Mouse (Mus musculus) embryonic facial prominence, embryonic 14.5 days (tissue): ENCODE data around the gene Med11. TPM values are rescaled to one million over a fixed set of nuclear protein-coding genes. Genes with fewer than 3 reads are reported as not detected.

ENCODE experiments used
- ATAC-seq: fragments of 200-750 bp; cut with Nextera tagmentation; 2 replicates; pipeline ENCODE4 v1.8.0; 2017; ENCODE audit warnings: low read depth, moderate number of reproducible peaks, moderate TSS enrichment
- DNase-seq: peaks from one replicate; pipeline ENCODE4 v3.0.0-alpha.2; 2015; ENCODE audit warnings: low spot score
- H3K27ac ChIP-seq: fragments of 300-500 bp; sonication (generic); replicated peaks from 2 replicates; pipeline ENCODE4 v1.5.1; 2014; ENCODE audit warnings: low read depth, mild to moderate bottlenecking, low read length, moderate library complexity
- H3K27me3 ChIP-seq: fragments of 300-500 bp; sonication (generic); replicated peaks from 2 replicates; pipeline ENCODE4 v1.6.1; 2014; ENCODE audit warnings: low read length; ENCODE audit not compliant: control insufficient read depth, insufficient read depth
- H3K36me3 ChIP-seq: fragments of 300-500 bp; sonication (generic); 2 replicates; pipeline ENCODE4 v1.6.1; 2014; ENCODE audit warnings: low read length, mixed read lengths; ENCODE audit not compliant: control insufficient read depth, insufficient read depth
- H3K4me1 ChIP-seq: fragments of 300-500 bp; sonication (generic); 2 replicates; pipeline ENCODE4 v1.6.1; 2014; ENCODE audit warnings: antibody characterized with exemption, low read length; ENCODE audit not compliant: control insufficient read depth, insufficient read depth
- H3K4me2 ChIP-seq: fragments of 300-500 bp; sonication (generic); 2 replicates; pipeline ENCODE4 v1.6.1; 2014; ENCODE audit warnings: low read depth, mild to moderate bottlenecking, low read length, moderate library complexity, mixed read lengths
- H3K4me3 ChIP-seq: fragments of 300-500 bp; sonication (generic); 2 replicates; pipeline ENCODE4 v1.5.1; 2014; ENCODE audit warnings: low read depth, mild to moderate bottlenecking, low read length
- H3K9ac ChIP-seq: fragments of 300-500 bp; sonication (generic); 2 replicates; pipeline ENCODE4 v1.6.1; 2014; ENCODE audit warnings: low read depth, mild to moderate bottlenecking, low read length, moderate library complexity, mixed read lengths
- H3K9me3 ChIP-seq: fragments of 300-500 bp; sonication (generic); 2 replicates; pipeline ENCODE4 v1.6.1; 2016; ENCODE audit warnings: low read length; ENCODE audit not compliant: control insufficient read depth
- WGBS: fragments of 180-500 bp; shearing (Covaris S2); extraction: QIAGEN DNeasy Blood & Tissue Kit; methylation state at CpG from one replicate; pipeline ENCODE4 v1.1.7; 2014; 5-methylcytosine and 5-hydroxymethylcytosine counted together
- microRNA-seq: library from miRNA; unstranded; fragments of <30 nt; microRNA quantifications from one replicate; pipeline ENCODE4, GENCODE M21; 2016; ENCODE audit warnings: borderline number of aligned reads
- polyA plus RNA-seq: library from polyadenylated mRNA; unstranded; fragments of >200 nt; fragmentation: Nextera tagmentation; extraction: Ambion mirVana; gene quantifications from 2 replicates; pipeline ENCODE4 v1.2.1, GENCODE M21; 2014

Med11 gene
- polyA plus RNA-seq, 1 experiment from 2014 or later: 37.0 TPM

- H3K36me3 ChIP-seq: no peaks in the 10 kb centered on the region
- no peak overlapping the region for H3K4me3 ChIP-seq
- DNase-seq (peak; percentile 22), ATAC-seq (no peak)
- H3K9ac ChIP-seq: no peak overlapping the region
- no peak overlapping the region for H3K27ac ChIP-seq
- 69% methylated on average over 14 of the region's 14 CpGs for WGBS
- no peak overlapping the region for H3K4me2 ChIP-seq
- H3K4me1 ChIP-seq: no peaks in the 10 kb centered on the region
- H3K9me3 ChIP-seq: no peaks in the 10 kb centered on the region
- no peaks in the 10 kb centered on the region for H3K27me3 ChIP-seq
Measured at GRCm38 (mm10) chr11:70499566-70500475, 48.1 kb downstream of the Med11 start.

- no peak overlapping the region for H3K4me3 ChIP-seq
- no peak overlapping the region for H3K9ac ChIP-seq
- DNase-seq (no peak), ATAC-seq (no peak)
- no peak overlapping the region for H3K27ac ChIP-seq
- H3K27me3 ChIP-seq: no peaks in the 10 kb centered on the region
- no peaks in the 10 kb centered on the region for H3K9me3 ChIP-seq
- no peaks in the 10 kb centered on the region for H3K4me1 ChIP-seq
- 92% methylated on average over 1 of the region's 1 CpGs for WGBS
- H3K4me2 ChIP-seq: no peak overlapping the region
- H3K36me3 ChIP-seq: no peaks in the 10 kb centered on the region
Measured at GRCm38 (mm10) chr11:70500476-70500812, 48.7 kb downstream of the Med11 start.

- Histone ChIP-seq H3K9me3 (no peaks in the 10 kb centered on the region), H3K4me2 (no peak overlapping the region), H3K27ac (no peak overlapping the region), H3K9ac (no peak overlapping the region), H3K27me3 (no peaks in the 10 kb centered on the region), H3K4me3 (no peak overlapping the region), H3K4me1 (no peaks in the 10 kb centered on the region), H3K36me3 (no peaks in the 10 kb centered on the region)
- no peak for ATAC-seq
- no peak for DNase-seq
- WGBS: 68% methylated on average over 3 of the region's 3 CpGs
Measured at GRCm38 (mm10) chr11:70502018-70502417, 50.3 kb downstream of the Med11 start.

Small RNAs within 50 kb of the gene (microRNA-seq; reads per million reads assigned to microRNA genes)
- gene Mir7115: not detected

Other genes with a start within 250 kb of the Med11 start
- gene Slc16a11, start 239.2 kb upstream of the Med11 start, polyA plus RNA-seq: 2.9 and 3.0 TPM in 2 replicates
- gene Slc16a13, start 230.9 kb upstream of the Med11 start, polyA plus RNA-seq: 4.2 and 5.8 TPM in 2 replicates
- 11.6 and 13.0 TPM in 2 replicates for gene Bcl6b, start 222.1 kb upstream of the Med11 start, polyA plus RNA-seq
- gene 0610010K14Rik, start 214.0 kb upstream of the Med11 start, polyA plus RNA-seq: 149 and 172 TPM in 2 replicates
- gene Gm21988, start 212.1 kb upstream of the Med11 start, polyA plus RNA-seq: 9.9 and 12.2 TPM in 2 replicates
- gene Rnasek, start 212.1 kb upstream of the Med11 start, polyA plus RNA-seq: 182 and 204 TPM in 2 replicates
- 5.8 and 6.4 TPM in 2 replicates for gene Alox12, start 196.6 kb upstream of the Med11 start, polyA plus RNA-seq
- gene Alox12e, start 129.3 kb upstream of the Med11 start, polyA plus RNA-seq: 1.9 and 2.1 TPM in 2 replicates
- 1.1 and 2.2 TPM in 2 replicates for gene Alox15, start 99.9 kb upstream of the Med11 start, polyA plus RNA-seq
- gene Pelp1, start 41.9 kb upstream of the Med11 start, polyA plus RNA-seq: 29.8 and 36.2 TPM in 2 replicates
- gene Arrb2, start 19.3 kb upstream of the Med11 start, polyA plus RNA-seq: 19.0 and 24.1 TPM in 2 replicates
- 0.31 and 0.85 TPM in 2 replicates for gene Zmynd15, start 7.5 kb downstream of the Med11 start, polyA plus RNA-seq
- gene Cxcl16, start 8.1 kb downstream of the Med11 start, polyA plus RNA-seq: 5.7 and 6.0 TPM in 2 replicates
- gene Tm4sf5, start 53.3 kb downstream of the Med11 start, polyA plus RNA-seq: 0.52 TPM in 1 of 2 replicates, not detected in the other
- 0.54 and 0.98 TPM in 2 replicates for gene Vmo1, start 62.7 kb downstream of the Med11 start, polyA plus RNA-seq
- 0.53 and 0.84 TPM in 2 replicates for gene Gltpd2, start 67.3 kb downstream of the Med11 start, polyA plus RNA-seq
- 706 and 727 TPM in 2 replicates for gene Psmb6, start 73.4 kb downstream of the Med11 start, polyA plus RNA-seq
- gene Gm40193, start 81.0 kb downstream of the Med11 start, polyA plus RNA-seq: 1.1 and 2.7 TPM in 2 replicates
- 9.2 and 9.5 TPM in 2 replicates for gene Pld2, start 88.1 kb downstream of the Med11 start, polyA plus RNA-seq
- 17.2 and 18.3 TPM in 2 replicates for gene Mink1, start 111.0 kb downstream of the Med11 start, polyA plus RNA-seq
- not detected in 2 replicates for gene 4930544D05Rik, start 163.9 kb downstream of the Med11 start, polyA plus RNA-seq
- 0.51 and 0.58 TPM in 2 replicates for gene Chrne, start 167.3 kb downstream of the Med11 start, polyA plus RNA-seq
- gene Gp1ba, start 187.2 kb downstream of the Med11 start, polyA plus RNA-seq: 0.38 and 0.60 TPM in 2 replicates
- 100 and 105 TPM in 2 replicates for gene Rnf167, start 195.3 kb downstream of the Med11 start, polyA plus RNA-seq
- 147 and 165 TPM in 2 replicates for gene Slc25a11, start 195.6 kb downstream of the Med11 start, polyA plus RNA-seq
- gene Pfn1, start 202.7 kb downstream of the Med11 start, polyA plus RNA-seq: 1,605 and 1,712 TPM in 2 replicates
- gene Eno3, start 205.3 kb downstream of the Med11 start, polyA plus RNA-seq: 165 and 289 TPM in 2 replicates
- 88.9 and 97.1 TPM in 2 replicates for gene Spag7, start 217.5 kb downstream of the Med11 start, polyA plus RNA-seq
- gene Camta2, start 236.2 kb downstream of the Med11 start, polyA plus RNA-seq: 12.6 and 12.8 TPM in 2 replicates
- 1.1 TPM in 2 replicates for gene Inca1, start 248.2 kb downstream of the Med11 start, polyA plus RNA-seq
- gene Kif1c, start 248.6 kb downstream of the Med11 start, polyA plus RNA-seq: 14.4 and 14.8 TPM in 2 replicates